Mouse (Mus musculus) adrenal gland, adult (tissue): ENCODE measurements at regions not wholly inside any gene's neighbourhood (a gene's known extent, or its start where the extent isn't known, plus 50 kb on each side); places are given as distances from the start of the nearest gene placed in this dataset.
A peak's percentile ranks its signal among the peaks of the same experiment; 100 is the strongest.
"Not testable (repeated sequence)": the region's sequence is repeated elsewhere in the genome, so short reads cannot be mapped to it uniquely, and the experiment has no call there.

Source experiments
- DNase-seq, 2 experiments: peaks; one replicate each; pipeline ENCODE4 v3.0.0; 2022 to 2023; ENCODE audit warnings: low spot score in 1 of 2; ENCODE audit not compliant: inconsistent age in 2 of 2

DNA sequence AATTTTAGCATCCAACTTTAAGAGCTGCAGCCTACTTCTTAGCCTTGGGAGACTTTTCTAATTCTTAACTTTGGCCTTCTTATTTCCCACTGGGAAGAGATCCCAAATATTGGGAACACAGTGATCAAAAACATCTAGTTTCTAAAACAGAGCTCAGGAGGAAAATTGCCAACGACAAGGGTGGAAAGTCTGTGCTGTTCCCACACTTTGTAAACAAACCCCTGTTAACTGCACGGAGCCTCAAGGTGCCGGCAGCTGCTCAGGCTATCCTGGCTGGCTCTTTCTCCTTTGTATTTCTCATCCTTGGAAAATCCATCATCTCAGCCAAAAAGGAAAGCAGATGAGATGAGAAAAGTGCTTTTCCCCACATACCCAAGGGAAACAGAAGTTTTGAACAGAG, 84.9 kb downstream of the Impad1 start:
- DNase-seq: peak in 1 of 2 experiments; percentile 21

GRCm38 (mm10) chr4:4699102-4699501, 94.1 kb downstream of the Impad1 start:
- no peak for DNase-seq

DNA sequence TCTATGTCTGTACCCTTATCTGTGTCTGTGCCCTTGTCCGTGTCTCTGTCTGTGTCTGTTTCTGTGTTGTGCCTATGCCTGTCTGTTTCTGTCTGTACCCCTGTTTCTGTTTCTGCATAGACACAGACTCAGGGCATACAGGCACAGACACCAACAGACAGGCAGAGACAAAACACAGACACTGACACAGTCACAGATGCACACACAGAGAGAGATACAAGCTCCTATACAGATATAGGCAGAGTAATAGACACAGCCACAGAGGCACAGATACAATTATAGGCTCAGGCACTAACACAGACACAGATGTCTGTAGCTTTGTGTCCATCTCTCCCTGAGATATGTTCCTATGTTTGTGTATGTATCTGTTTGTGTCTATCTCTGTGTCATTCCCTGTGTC, 97.7 kb downstream of the Impad1 start:
- no peak for DNase-seq

GRCm38 (mm10) chr4:4686920-4687319, 106.2 kb downstream of the Impad1 start:
- DNase-seq: no peak

DNA sequence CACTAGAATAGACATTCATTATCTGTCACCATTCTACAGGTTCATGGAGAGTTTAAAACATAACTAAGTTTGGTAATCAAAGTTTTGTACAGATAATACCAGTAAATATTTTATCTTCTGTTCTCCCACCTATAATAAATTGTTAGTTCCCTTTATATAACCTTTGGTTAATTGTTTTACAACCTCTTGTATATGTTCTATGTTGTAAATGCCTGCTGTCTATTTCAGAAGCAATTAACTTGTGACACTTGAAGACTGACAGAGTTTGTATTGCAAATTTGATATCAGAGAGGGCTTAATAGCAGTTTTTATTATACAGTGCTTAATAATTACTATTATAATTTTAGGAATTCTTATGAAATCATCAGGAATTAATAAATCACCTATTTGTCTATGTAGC, 118.5 kb downstream of the Impad1 start:
- no peak for DNase-seq

DNA sequence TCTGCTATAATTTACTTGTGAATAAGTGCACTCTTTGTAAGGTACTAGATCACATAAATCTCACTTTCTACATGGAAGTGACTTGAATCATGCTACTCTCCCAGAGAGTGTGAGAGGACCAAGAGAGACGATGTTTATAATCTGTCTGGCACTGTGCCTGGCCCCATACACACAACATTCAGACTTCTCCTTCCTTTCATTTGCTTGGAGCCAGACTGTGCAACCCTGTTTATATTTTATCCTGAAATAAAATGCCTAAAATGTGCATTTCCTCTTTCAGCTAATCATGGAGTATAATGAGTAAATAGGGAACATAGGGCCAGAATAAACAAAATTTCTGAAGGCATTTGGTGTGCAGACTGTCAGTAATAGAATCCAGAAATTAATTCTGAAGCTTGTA, 142.9 kb downstream of the Impad1 start:
- no peak for DNase-seq

GRCm38 (mm10) chr4:4645264-4645663, 147.9 kb downstream of the Impad1 start:
- no peak for DNase-seq

GRCm38 (mm10) chr4:4636258-4636657, 156.9 kb downstream of the Impad1 start:
- no peak for DNase-seq

GRCm38 (mm10) chr4:4635856-4636255, 157.3 kb downstream of the Impad1 start:
- DNase-seq: no peak

DNA sequence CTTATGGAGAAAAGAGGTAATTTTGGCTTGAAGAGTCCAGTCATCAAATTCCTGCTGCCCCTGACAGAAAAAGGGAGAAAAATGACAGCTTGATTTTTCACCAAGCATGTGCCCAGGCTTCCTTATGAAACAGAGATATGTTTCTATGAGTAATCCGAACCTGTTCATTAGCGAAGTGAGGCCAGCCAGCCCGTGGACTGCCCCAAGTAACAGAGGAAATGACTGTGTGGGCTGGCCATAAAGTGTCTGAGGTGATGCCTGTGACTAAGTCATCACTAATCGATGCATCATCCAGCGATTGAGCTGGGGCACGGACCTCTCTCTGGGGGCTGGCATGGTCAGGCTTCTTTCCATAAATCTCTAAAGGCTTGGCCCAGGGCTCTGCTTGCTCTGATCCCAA, 157.8 kb downstream of the Impad1 start:
- DNase-seq: no peak

- no peak for DNase-seq
Observed at GRCm38 (mm10) chr4:4634646-4635045, 158.5 kb downstream of the Impad1 start.

- DNase-seq: no peak
Observed at GRCm38 (mm10) chr4:4630750-4631149, 162.4 kb downstream of the Impad1 start.

DNA sequence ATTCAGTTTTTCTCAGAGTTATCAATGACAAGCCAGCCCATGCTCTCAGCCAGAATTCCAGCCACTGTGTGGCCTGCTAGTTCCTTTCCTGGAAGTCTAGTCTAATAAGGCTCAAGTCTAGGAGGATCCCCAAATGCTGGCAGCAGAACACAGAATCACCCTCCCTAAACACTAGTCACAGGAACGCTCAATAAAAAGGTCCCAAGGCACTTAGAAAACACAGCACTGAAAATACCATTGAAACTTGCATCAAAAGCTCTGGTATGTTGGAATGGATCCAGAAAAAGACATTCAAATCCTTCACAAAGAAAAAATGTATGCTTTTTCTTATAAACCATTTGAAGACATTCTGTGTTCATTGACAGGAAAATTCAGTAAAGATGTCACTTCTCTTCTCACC, 163.9 kb downstream of the Impad1 start:
- DNase-seq: no peak

- DNase-seq: no peak
Observed at GRCm38 (mm10) chr4:4623840-4624239, 169.3 kb downstream of the Impad1 start.

- not testable (repeated sequence) for DNase-seq
Observed at GRCm38 (mm10) chr4:4620135-4620534, 173.0 kb downstream of the Impad1 start.

DNA sequence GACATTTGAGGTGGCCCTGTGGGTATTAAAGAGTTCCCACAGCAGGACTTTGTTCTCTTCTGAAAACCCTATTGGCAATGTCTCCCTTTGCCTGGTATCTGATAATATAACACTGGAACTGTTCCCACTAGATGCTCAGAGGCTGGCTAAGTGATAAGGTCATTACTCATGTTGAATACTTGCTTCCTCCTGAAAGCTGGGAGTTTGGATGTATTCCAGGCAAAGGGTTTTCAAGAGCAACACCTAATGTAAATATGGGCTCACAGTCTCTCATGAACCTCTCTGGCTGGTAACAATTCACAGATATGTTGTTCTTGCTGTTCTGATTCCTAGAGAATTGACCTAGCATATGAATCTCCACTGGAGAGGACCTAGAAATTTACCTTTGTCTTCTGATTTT, 178.6 kb downstream of the Impad1 start:
- DNase-seq: no peak
